Comparison of ENCODE assay signal across 26 mouse cellular contexts in genomic region chrX:74257746-74258145, GRCm38 (mm10).
"Had no signal": no experiment of that assay in that cellular context is flagged by ENCODE, and none has a peak within 500 bp of the region (broad histone marks: within the 10 kb centered on the region; RNA-seq: fewer than 3 reads in every experiment).

No protein-coding gene starts in this region.

- DNase-seq: gastrocnemius, postnatal 14 days; gastrocnemius, postnatal 36 days; heart, adult 2 months; heart, postnatal 14 days; heart, postnatal 36 days; kidney, adult 11 months; kidney, adult 2 months; kidney, adult 9 months; kidney, postnatal 14 days; kidney, postnatal 36 days; layer of hippocampus, adult 9-11 months; layer of hippocampus, postnatal 36 days; liver had no signal

- H3K27me3 ChIP-seq: heart, embryonic 13.5 days; heart, embryonic 15.5 days; hindbrain, embryonic 13.5 days; hindbrain, embryonic 15.5 days; kidney, embryonic 15.5 days; limb, embryonic 12.5 days; liver, embryonic 12.5 days had no signal

- H3K27ac ChIP-seq: heart, adult 2 months; heart, embryonic 13.5 days; heart, embryonic 15.5 days; hindbrain, embryonic 13.5 days; hindbrain, embryonic 15.5 days; hindbrain, postnatal 0 days; kidney, embryonic 15.5 days; kidney, postnatal 0 days; limb, embryonic 10.5 days; limb, embryonic 12.5 days; liver, embryonic 12.5 days; liver, embryonic 14.5 days had no signal

- ATAC-seq: hindbrain, postnatal 0 days; intestine, embryonic 16.5 days; liver, embryonic 12.5 days had no signal

- H3K4me3 ChIP-seq: heart, adult 2 months; heart, embryonic 13.5 days; heart, embryonic 15.5 days; hindbrain, embryonic 13.5 days; hindbrain, embryonic 15.5 days; kidney, embryonic 15.5 days; limb, embryonic 10.5 days; limb, embryonic 12.5 days; liver, embryonic 12.5 days had no signal

- H3K9me3 ChIP-seq: heart, embryonic 13.5 days; heart, embryonic 15.5 days; hindbrain, embryonic 13.5 days; hindbrain, embryonic 15.5 days; kidney, embryonic 15.5 days; limb, embryonic 10.5 days; limb, embryonic 12.5 days; liver, embryonic 12.5 days had no signal

- H3K4me2 ChIP-seq: heart, embryonic 11.5 days; heart, embryonic 13.5 days; heart, embryonic 15.5 days; hindbrain, embryonic 13.5 days; hindbrain, embryonic 15.5 days; kidney, embryonic 15.5 days; limb, embryonic 12.5 days; liver, embryonic 12.5 days had no signal

- H3K36me3 ChIP-seq: hindbrain, embryonic 15.5 days had no signal

- H3K9ac ChIP-seq: heart, embryonic 13.5 days; heart, embryonic 15.5 days; hindbrain, embryonic 13.5 days; hindbrain, embryonic 15.5 days; kidney, embryonic 15.5 days; limb, embryonic 12.5 days; liver, embryonic 12.5 days; liver, embryonic 14.5 days had no signal
